Mouse (Mus musculus) adrenal gland, adult 18-20 months (tissue): ENCODE data around the gene Zfp599. TPM values are rescaled to one million over a fixed set of nuclear protein-coding genes. Genes with fewer than 3 reads are reported as not detected.
"Not testable (repeated sequence)": the region's sequence is repeated elsewhere in the genome, so short reads cannot be mapped to it uniquely, and the experiment has no call there.

ENCODE experiments used
- DNase-seq, 2 experiments: peaks; one replicate each; pipeline ENCODE4 v3.0.0; 2021 to 2022; ENCODE audit warnings: low spot score in 2 of 2
- long read RNA-seq, 2 experiments: library from polyadenylated mRNA; stranded (forward); transcript quantifications; one replicate each; pipeline ENCODE4 v2.0.0; 2021
- total RNA-seq, 2 experiments: library from RNA; stranded (reverse); gene quantifications; 1 replicate in 1 of 2; 2 replicates in 1 of 2; pipeline ENCODE4 v1.2.3; 2021

Gene Zfp599
- under 1 TPM; 0.50 to 0.61 TPM for total RNA-seq
- long read RNA-seq, experiment 1, partial matches to known transcripts = 0 of 2 reads
- long read RNA-seq, experiment 1, other reads (novel, unspliced or antisense) = 1 of 2 reads
- long read RNA-seq, experiment 2, partial matches to known transcripts = 0 of 1 reads
- long read RNA-seq, experiment 2, other reads (novel, unspliced or antisense) = 0 of 1 reads

DNA sequence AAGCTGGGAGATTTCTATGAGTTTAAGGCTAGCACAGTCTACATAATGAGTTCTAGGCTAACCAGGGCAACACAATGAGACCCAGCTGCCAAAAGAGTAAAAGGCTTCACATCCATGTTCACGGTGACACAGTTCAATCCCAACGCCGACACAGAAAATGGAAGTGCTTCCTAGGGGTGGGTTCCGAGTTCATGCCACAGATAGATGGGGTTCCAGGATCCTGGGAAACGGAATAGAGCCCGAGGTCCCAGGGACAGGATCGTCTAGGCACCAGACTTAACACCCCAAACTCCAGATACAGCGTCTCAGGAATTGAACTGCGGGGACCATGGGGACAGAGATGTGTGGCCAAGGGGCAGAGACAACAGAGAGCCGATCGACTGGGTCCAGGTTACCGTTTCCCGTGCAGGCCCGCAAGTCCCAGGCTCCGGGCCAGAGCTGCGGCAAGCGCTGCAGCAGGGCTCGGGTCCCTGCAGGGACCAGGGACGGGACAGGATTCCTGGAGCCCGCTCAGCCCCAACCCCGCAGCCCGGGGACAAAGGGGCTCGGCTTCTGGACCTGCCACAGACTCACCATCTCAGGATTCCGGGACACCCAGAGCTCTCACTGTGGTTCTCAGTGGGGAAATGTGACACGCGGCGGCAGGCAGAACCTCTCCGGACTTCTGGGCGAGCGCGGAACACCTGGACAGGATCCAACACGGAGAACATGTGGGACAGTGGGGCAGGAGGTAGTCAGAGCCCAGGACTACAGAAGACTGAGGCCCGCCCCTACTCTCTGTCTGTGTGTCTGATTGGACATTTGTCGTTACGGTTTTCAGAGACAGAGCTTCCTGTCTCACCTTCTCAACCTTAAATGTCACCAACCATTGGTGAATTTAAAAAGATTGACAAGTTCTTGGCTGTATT is at the start of gene Zfp599:
Gene Zfp599 (minus strand): TSS at position 712 of the 908 bp plus-strand sequence.
- DNase-seq = peak; percentile 46 to 51

GRCm38 (mm10) chr9:22307920-22308262 is 48.2 kb upstream of the Zfp599 start:
- DNase-seq = not testable (repeated sequence)

GRCm38 (mm10) chr9:22307156-22307919 is 47.6 kb upstream of the Zfp599 start, which contains the start of gene Zfp810:
Gene Zfp810 (minus strand): TSS chr9:22307648.
- DNase-seq = peak; percentile 75 to 80

GRCm38 (mm10) chr9:22306726-22307125 is 47.0 kb upstream of the Zfp599 start:
- no peak for DNase-seq

DNA sequence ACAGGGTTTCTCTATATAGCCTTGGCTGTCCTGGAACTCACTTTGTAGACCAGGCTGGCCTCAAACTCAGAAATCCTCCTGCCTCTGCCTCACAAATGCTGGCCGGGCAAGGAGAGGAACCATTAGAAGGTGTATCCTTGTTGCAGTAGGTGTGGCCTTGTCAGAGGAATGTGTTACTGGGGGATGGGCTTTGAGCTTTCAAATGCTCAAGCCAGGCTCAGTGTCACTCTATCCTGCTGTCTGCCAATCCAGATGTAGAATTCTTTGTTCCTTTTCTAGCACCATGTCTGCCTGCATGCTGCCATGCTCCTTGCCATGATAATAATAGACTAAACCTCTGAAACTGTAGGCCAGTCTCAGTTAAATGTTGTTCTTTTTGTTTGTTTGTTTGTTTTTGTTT is 42.5 kb upstream of the Zfp599 start:
- no peak for DNase-seq

- DNase-seq = no peak
Observed at GRCm38 (mm10) chr9:22278733-22279132, 19.0 kb upstream of the Zfp599 start.

DNA sequence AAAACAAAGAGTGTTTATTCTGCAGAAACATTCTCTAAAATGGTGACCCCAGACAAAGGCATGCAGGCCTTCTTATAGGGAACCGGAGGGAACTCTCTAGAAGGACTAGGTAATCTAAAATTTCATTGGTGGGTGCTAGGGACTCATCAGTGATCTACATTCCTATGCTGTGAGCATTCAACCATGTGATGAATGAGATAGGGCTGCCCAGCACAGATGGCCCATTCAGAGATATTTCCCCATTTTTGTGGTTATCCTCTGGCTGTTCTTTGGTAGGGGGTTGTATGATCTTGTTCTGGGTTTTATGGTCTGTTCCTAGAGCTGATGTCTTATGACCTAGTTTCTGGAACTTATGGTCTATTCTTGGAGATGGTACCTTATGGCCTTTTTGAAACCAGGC is 9.2 kb upstream of the Zfp599 start:
- DNase-seq = no peak

DNA sequence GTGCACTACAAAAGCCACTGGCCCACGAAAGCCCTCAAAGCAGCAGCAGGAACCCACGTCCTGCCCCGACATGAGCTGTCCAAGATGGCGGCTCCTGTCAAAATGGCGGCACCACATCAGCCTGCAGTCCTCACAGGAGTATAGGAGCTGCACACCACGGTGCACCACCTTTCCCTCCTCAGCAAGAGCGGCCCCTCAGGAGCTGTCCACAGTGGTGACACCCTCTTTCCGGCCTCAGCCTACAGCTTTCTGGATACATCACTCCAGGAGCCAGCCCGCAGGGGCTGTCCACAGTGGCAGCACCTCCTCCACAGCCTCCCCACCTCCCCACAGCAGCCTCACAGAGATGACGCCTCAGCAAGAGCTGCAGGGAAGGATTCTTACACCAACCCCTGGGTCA is 2.9 kb upstream of the Zfp599 start:
- no peak for DNase-seq

- DNase-seq = no peak
Observed at GRCm38 (mm10) chr9:22261594-22261993, 1.9 kb upstream of the Zfp599 start.

GRCm38 (mm10) chr9:22260092-22260422 is 362 bp upstream of the Zfp599 start:
- no peak for DNase-seq

- no peak for DNase-seq
Observed at GRCm38 (mm10) chr9:22258784-22259183, 911 bp downstream of the Zfp599 start.

DNA sequence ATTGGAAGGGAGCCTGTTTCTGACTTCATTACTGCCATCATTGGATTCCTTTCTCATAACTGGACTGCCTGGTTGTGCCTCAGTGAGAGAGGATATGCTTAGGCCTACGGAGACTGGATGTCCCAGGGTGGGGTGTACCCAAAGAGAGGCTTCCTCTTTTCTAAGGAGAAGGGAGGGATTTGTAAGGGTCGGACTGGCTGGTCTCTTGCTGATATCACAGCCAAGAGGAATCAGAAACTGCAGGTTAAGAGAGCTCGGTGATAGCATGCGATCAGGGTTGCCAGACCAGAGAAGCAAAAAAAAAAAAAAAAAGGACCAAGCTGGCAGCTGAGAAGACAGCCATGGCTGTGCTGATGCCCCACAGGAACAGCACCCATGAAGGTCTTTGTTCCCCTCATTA is 3.1 kb downstream of the Zfp599 start:
- no peak for DNase-seq

DNA sequence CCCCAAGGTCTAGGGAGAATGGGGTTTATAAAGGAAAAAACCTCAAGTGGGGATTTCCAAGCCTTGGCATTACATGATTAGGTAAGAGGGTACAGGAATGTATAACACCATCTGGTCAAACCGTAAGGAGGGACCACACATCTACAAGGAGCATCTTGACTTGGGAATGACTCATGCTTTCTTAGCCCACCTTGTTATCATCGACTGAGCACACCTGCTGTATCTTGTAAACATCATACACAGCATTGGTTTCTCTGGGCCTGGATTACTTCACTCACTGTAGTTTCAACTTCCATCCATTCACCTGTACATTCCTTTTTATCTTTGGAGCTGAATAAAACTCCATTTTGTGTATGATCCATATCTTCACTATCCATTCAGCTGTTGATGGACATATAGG is 15.5 kb downstream of the Zfp599 start:
- DNase-seq = no peak

GRCm38 (mm10) chr9:22240001-22240400 is 19.7 kb downstream of the Zfp599 start:
- no peak for DNase-seq

GRCm38 (mm10) chr9:22230556-22230955 is 29.1 kb downstream of the Zfp599 start:
- no peak for DNase-seq

DNA sequence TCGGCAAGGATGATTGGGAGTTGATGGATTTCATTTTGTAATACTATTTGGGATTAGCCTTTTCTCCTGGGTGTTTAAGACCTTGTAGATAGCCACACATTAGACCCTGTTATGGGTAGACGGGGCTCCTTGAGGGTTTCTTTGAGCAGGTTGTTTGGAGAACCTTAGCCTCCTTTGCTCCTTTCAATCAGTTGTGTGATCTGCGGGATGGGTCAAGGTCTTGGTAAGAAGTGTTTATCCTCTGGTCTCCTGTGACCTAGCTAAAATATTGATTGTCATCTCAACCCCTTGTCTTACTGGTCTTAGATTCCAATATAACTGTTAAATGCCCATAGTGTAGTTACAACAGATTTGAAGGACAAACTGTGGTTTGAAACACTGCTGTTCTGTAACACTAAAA is 29.6 kb downstream of the Zfp599 start:
- no peak for DNase-seq

GRCm38 (mm10) chr9:22229386-22230026 is 30.2 kb downstream of the Zfp599 start:
- DNase-seq = no peak

DNA sequence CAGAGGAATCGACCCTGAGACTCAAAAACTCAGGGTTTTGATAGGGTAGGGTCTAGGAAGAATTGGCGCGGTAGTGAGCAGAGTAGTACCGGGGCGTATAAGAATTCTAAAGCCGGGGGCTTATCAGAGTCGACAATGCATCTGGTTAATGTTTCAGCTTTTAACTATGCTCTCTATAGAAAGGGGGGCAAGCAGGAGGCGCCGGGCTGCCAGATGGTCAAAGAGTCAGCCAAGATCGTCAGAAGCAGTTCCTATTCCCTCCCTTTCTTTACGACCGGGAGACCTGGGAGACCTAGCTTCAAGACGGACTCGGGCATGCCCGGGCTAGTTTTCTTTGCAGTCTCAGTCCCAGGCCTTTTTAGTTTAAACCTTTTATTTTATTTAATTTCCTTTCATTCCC is 32.8 kb downstream of the Zfp599 start:
- DNase-seq = peak in 1 of 2 experiments; percentile 36

GRCm38 (mm10) chr9:22226389-22226673 is 33.4 kb downstream of the Zfp599 start:
- DNase-seq = not testable (repeated sequence)

- DNase-seq = peak; percentile 98 to 100
Observed at GRCm38 (mm10) chr9:22225581-22226388, 33.9 kb downstream of the Zfp599 start, which contains the start of gene Zfp809. Gene Zfp809 (plus strand): TSS chr9:22225714.
